Mouse (Mus musculus): ENCODE measurements around the gene Nedd4. TPM values are rescaled to one million over a fixed set of nuclear protein-coding genes. Genes with fewer than 3 reads are reported as not detected.

Gene Nedd4
- total RNA-seq, 1 experiment from 2014 or later, result 467 TPM

DNA sequence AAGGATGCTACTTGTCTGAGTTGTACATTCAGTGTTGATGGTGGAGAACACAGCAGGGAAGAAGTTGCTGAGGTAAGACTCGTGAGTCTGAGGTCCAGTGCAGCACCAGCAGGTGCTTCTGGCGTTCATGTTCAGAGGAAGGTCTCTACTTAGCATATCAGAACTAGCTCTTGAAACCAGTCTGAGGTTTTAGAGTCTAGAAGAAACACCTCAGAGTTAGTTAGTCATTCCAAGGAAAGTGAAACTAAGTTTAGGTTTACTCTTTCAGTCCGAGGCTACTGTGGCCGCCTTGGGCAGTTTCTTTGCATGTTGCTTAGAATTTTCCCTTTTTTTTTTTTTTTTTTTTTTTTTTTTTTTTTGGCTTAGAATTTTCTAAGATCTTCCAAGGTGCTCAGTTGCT, 16.6 kb downstream of the Nedd4 start:
- no peak for DNase-seq

DNA sequence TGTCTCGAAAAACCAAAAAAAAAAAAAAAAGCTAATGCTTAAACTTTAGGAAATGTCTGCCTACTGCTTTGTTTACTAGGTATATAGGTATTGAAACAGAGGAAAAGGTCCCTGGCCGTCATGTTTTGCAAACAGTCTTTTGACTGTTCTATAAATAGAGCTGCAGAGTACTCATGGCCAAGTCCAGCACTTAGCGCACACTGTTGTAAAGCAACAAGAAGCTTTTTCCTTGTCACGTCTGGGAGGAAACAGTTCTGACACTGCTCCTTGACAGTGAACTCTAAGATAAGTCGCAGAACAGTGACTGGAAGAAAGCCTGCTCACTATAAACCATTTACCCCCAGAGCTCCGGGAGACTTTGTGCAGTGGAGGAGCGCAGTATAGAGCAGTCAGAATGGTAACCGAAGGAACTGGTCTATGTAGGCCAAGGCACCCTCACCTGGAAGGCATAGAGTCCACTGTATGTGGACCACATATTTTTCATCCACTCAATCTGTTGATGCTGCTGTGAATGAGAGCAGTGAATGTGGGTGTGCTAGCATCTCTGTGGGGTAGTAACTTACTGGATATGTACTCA, 19.6 kb downstream of the Nedd4 start:
- DNase-seq, result no peak

DNA sequence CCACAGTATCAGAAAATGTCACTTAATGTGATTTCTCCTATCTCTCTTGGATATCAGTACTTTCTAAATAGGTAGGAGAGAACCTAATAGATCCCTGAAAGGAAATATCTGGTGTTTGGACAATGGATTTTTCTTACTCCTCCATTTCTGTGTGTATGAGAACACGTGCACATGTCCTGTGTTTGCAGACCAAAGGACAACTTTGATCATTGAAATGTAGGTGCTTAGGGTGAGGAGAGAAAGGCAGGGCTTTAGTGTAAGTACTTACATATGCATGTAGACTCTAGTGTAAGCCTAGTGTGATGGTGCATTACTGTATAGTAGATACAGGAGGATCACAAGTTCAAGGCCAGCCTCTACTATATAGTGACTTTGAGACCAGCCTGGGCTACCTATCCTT, 21.1 kb downstream of the Nedd4 start:
- no peak for DNase-seq

DNA sequence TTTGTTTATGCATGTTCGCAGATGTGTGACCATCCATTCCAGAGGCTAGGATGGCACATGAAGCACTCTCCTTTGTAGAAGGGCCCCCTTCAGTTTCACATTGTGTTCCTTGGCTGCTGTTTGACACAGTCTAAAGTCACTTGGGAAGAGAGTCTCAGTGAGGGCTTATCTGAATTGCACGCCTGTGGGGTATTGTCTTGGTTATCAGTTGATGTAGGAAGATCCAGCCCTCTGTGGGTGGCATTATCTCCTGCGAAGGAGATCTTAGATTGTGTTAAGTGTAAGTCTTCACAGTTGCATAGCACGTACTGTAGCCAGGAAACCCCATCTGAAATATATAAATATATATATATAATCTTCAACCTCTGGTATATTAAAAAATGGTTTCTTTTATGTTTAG, 23.1 kb downstream of the Nedd4 start:
- no peak for DNase-seq

DNA sequence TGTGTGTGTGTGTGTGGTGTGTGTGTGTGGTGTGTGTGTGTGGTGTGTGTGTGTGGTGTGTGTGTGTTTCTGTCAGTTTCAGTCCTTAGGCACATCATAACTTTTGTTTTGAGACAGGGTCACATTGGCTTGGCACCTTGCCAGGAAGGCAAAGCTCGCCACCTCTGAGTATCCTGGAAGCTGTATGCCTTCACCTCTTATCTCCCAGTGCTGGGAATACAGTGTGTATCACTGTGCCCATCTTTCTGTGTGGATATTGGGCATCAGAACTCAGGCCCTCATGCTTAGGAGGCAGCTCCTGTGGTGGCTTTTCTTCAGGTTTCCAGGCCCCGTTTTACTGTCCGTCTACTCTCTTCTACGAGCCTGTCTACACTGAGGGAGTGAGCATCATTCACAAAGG, 24.4 kb downstream of the Nedd4 start:
- DNase-seq, result peak; percentile 61

DNA sequence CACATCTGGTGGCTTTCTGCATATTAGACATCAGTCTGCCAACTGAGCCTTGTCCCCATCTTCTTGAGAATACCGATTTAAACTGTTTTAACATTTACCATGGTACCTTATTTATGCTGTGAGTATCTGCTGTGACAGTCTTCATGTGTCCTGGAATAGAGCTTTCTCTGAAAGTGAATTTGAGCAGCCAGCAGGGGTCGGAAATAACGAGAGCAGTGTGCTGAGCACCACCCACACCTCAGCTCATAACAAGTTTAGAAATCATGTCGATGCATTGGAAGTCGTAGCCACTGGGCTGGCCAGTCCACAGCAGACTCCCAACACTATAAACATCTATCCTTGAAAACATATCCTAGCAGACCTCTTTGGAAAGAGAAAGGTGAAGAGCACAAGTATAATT, 27.4 kb downstream of the Nedd4 start:
- DNase-seq, result no peak

DNA sequence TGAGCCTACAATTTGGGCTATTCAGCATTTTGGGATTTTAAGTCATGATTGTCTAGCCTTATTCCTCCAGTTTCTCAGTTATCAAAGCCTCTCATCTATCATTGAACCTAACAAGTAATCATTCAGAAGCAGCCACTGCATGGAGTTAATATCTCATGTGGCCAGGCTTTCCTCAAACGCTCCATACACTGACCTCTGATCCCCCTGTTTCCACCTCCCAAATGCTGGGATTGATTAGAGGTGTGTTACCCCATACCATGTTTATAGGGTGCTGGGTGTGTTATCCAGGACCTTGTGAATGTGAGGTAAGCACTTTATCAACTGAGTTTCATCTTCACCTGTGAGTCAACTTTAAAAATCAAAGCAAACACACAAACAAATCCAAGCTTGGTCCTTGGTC, 28.7 kb downstream of the Nedd4 start:
- no peak for DNase-seq

DNA sequence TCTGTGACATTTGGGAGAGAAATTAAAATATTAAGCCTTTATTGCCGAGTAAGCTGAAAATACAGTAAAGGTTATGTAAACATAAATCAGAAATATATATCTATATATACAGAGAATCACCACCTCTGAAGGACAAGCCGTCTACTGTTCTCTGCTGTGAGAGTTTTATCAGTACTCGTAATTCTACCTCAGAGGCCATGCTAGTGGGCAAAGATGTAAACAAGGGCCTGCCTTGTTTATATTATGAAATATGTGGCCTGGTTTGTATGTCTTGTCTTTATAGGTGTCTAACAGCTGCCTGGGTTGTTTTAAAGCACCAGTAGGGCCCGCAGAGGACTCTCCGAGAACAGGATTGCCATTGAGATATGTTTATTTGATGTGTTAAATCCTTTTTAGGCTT, 29.8 kb downstream of the Nedd4 start:
- no peak for DNase-seq

DNA sequence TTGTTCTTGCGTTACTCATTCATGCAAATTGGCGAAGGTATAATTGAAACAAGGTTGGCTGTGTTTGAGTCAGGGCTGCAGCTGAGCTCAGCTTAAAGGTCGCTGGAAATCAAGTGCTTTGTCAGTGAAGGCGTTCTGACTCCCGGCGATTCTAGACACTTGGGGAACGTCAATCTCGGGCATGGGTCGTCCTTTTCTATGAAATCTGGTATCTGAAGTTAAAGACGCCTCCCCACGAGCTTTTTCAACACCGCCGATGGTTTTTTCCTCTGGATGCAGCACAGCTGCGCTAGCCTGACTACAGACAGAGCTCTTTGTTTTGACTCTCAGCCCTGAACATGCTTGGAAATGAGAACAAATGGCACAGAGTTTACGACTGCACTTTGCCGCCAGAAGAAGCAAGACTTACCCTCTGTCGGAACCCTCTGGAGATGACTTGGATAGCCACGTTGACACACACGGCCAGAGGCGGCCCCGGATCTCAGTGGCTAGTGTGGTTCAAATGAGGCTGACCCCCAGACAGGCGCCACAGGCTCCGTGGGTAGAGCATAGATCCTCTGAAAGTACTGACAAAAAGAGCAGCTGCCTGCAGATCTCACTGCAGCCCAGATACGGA, 31.0 kb downstream of the Nedd4 start:
- DNase-seq, result no peak

DNA sequence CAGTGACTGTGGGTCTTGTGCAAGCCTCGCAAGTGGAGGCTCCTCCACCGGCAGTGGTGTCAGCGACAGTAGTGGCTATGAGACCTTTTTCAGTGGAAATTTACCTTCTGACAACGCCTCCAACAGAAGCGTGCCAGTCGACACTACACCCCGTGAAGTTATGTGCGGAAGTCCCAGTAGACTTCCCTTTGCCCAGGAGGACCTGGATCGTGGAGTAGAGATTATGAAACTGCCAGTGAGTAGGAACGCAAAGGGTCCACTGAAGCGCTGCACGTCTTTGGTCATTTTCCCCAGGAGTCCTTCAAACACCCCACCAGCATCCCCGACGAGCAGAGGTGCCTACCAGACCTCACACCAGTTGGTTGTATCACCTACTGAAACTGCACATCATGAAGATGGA, 31.7 kb downstream of the Nedd4 start:
- DNase-seq, result no peak

DNA sequence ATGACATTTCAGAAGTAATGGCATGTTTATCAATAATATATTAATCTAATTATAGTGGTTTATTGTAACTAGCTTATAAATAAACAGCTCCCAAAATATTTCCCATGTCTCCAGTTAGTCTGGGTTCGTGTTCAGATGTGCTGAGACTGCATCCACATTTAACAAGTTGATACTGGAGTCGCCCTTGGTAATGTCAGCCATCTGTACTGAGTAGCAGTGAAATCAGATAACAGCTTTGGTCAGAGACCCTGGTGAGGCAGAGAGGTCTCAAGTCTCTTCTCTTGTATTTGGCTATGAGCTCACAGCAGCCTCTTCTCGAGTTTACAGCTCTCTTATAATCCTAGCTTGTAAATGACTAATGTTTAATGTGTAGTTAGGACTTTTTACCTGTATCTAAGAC, 34.4 kb downstream of the Nedd4 start:
- no peak for DNase-seq

DNA sequence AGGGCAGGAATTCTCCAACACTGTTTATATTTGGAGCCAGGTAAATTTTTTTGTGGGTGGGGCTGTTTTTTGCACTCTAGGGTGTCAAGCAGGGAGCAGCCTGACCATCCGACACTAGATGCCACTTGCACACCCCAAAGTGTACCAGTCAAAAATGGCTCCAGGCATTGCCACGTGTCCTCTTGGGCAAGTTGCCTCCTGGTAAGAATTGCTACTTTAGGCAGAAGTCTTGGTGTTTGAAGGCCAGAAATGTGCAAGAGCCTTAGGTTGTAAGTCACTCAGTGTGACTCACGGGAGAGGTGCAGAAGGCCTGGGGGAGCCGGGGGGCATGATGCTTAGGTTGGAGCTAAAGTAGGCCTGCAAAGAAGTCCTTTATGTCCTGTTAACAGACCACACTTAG, 35.6 kb downstream of the Nedd4 start:
- DNase-seq, result no peak

DNA sequence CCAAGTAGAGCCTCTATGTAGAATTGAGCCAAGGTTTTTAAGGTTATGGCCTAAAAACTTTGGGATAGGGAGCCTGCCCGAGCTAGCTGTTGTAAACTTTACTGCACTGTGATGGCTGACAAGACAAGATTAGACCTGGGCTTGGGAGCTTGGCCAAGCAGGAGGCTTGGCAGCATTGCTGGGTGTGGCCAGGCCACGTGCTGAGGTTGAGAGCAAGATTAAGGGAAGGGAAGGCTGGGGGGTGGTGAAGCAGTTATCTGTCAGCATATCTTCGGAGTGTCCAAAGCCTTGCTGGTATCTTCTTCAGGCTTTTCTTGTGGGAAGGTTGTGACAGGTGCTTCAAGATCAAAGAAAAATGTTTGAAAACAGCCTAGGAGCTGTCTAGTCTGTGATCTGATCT, 37.6 kb downstream of the Nedd4 start:
- DNase-seq, result peak; percentile 32

DNA sequence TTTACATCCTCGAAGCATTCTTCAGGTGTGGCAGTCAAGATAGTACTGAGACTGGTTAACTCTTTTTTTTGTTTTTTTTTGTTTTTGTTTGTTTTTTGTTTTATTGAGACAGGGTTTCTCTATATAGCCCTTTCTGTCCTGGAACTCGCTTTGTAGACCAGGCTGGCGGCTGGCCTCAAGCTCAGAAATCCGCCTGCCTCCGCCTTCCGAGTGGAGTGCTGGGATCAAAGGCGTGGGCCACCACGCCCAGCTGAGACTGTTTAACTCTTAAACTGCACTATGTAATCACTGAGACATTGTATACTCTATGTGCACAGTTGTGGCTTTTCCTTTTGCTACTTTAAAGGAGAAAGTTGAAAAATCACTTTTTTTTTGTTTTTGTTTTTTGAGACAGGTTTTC, 39.3 kb downstream of the Nedd4 start:
- no peak for DNase-seq

DNA sequence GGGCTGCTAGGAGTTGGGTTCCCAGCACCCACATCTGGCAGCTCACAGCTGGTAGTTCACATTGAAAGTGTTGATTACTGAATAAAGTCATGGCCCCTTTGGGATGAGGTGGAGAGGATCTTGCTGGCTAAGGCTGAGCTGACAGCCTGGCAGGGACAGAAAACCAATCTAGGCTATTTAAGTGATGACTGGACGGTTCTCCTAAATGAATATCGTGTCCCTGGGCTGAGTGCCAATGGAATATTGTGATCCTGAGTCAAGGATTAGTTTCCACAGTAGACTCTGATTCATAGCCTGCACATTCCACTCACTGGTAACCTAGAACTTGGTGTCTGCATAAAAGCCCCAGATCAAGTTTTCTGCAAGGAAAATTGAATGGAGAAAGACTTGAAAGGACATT, 39.9 kb downstream of the Nedd4 start:
- DNase-seq, result peak; percentile 71

DNA sequence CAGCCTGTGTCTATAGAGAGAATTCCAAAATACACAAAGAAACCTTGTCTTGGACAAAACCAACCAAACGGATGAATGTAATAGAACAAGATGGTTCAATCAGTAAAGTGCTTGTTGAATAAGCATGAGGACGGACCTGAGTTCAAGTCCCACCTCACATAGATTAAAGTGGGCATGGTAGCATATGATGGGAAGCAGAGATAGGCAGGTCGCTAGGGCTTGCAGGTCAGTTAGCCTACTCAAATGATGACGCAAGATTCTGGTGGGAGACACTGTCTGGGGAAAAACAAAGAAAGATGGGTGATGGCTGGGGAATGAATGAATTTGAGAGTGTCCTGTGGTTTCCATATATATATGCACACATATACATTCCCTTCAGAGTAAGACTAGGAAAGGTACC, 41.0 kb downstream of the Nedd4 start:
- DNase-seq, result no peak

DNA sequence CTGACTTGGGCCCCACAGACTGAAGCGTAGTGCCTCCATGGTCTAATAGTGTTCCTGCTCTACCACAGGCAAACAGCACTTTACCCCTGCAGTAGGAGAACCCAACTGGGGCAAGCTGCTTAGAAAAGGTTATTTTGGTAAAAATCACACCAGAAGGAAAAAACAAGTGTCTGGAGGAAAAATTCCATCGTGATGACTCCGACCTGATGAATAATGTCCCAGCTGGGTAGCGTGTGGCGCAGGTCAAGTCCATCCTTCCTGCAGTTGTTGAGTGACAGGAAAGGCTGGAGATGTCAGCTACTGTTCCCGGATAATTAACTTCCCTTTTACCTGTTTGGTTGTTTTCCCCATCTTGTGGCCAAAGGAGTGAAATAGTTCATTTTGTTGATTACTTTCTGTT, 41.6 kb downstream of the Nedd4 start:
- no peak for DNase-seq

DNA sequence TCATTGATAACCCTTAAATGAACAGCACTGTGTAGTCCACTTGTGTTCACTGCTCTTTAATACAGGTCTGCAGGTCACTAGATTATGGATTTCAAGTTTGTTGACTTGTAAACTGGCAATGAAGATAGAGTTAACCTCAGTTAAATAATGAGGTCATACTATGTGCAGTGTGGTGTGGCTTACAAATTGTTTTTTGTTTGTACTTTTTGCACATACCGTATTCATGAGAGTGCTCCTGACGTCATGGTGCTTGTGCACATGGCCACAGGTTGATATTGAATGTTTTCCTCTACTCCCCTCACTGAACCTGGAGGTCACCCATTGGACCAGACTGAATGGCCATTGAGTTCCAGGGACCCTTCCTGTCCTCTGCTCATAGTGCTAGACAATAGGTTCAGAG, 43.1 kb downstream of the Nedd4 start:
- DNase-seq, result no peak

DNA sequence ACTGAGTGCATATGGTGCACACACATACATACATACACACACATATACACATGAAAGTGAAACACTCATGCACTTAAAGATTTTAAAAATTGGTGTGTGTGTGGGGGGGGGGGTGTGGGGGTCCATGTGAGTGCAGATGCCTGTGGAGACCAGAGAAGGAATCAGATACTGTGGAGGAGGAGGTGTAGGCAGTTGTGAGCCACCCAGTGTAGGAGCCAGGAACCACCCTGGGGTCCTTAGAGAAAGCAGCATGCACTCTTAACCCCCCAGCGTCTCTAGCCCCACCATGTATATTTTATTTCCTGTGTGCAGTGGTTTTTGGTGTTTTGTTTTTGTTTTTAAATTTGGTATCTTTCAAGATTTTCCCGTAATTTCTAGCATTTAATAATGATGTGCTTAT, 45.9 kb downstream of the Nedd4 start:
- DNase-seq, result no peak

DNA sequence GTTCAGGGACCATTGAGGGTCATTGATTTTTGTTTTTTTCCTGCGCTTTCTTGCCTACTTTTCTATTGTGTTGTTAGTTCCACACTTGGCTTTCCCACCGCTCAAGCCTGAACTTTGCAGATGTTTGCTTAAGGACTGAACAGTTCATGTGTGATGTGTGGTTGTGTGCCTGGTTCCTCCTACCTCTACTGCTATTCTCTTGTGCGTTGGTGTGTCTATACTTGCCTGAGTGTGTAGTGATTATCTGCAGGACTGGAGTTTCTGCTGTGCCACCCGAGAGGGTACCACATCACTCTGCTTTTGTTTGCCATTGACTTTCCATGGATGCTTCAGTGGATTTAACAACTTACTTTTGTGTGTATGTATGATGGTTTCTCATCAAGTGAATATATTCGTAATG, 46.5 kb downstream of the Nedd4 start:
- DNase-seq, result no peak

DNA sequence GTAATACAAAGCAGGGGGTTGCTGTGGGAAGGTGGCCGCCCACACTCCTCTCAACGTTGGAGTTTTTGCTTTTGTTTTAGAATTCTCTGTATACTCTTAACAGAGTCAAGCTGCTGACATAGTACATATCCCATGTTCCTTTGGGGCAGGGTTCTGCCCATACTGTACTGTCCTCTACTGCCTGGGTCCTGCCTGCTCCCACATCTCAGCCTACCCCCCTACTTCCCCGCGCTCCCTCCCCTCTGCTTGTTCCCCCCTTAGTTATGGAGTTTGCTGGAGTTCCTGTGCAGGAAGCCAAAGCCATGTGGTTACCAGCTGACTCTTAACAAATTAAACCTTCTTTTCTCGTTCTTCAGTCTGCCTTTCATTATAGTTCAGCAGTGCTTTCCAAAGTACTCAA, 47.9 kb downstream of the Nedd4 start:
- DNase-seq, result no peak

DNA sequence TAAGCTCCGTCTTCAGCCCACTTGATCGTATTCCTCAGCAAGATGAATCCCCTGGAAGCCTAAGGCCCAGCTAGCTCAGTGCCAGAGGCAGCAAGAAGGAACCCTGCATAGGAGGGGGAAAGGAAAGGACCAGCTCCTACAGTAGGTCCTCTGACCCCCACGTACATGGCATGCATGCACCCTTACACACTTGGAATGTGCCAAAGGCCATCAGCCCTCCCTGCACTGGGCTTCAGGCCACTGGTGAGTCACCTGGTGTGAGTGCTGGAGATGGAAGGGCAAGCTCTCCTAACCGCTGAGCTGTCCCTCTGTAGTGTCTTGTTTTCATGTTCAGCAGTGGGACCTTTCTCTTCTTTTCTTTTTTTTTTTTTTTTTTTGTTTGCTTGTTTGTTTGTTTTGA, 52.8 kb downstream of the Nedd4 start:
- peak; percentile 74 for DNase-seq

DNA sequence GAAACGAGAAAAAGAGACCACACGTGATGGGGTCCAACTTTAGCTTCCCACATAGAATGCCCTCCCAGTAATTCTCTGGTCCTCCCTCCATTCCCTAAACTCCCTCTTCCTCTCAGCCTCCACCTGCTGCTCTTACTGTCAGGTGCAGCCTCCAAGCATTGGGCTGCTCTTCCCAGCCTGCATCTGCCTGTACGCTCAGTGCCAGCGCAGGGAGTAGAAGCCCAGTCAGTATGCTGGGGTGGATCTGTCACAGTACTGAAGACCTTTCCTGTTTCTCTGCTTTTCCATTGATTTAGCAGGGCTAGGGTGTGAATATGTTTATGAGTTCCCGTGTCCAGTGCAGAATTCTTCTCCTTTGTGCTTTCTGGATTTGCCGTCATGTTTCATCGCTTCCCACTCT, 54.1 kb downstream of the Nedd4 start:
- no peak for DNase-seq

DNA sequence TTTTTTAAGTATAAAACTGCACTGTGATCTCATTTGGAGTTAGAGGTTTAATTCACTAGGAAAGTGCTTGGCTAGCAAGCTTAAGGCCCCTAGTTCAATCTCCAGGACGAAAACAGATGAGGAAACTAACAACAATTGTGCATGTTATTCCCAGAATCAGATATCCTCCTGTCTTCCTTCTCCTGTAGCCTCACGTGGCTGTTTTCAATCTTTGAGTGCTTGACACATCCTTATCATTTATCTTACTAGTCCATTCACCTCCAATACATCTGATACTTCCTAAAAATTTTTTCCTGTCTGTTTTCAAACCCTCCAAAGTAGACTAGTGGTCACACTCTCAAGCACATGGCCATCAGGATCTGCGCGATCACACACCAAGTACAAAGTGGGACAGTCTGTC, 57.0 kb downstream of the Nedd4 start:
- DNase-seq, result no peak

DNA sequence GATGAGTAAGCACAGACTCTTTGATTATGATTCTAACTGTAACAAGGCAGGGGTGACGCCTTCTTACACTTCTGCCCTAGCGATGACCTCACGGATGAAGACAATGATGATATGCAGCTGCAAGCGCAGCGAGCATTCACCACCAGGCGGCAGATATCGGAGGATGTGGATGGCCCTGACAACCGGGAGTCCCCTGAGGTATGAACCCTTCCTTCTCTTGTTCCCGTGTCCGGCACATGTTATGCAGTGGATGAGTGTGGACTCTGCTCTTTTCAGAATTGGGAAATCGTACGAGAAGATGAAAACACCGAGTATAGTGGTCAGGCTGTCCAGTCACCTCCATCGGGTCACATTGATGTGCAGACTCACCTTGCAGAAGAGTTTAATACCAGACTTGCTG, 59.1 kb downstream of the Nedd4 start:
- no peak for DNase-seq

All from adrenal gland, postnatal 25 days (tissue).